Mouse (Mus musculus) layer of hippocampus, postnatal 14 days (tissue): ENCODE data around the gene Slc10a6. TPM values are rescaled to one million over a fixed set of nuclear protein-coding genes. Genes with fewer than 3 reads are reported as not detected.

Experiments
- DNase-seq, 2 experiments: peaks; one replicate each; pipeline ENCODE4 v3.0.0; 2021 to 2022; ENCODE audit warnings: low spot score in 2 of 2, mixed read lengths in 1 of 2
- long read RNA-seq, 2 experiments: library from polyadenylated mRNA; stranded (forward); transcript quantifications; one replicate each; pipeline ENCODE4 v2.0.0; 2021
- total RNA-seq, 2 experiments: library from RNA; stranded (reverse); gene quantifications; 2 replicates each; pipeline ENCODE4 v1.2.3; 2021

Slc10a6 gene
- under 1 TPM in 1 of 2 experiments, not detected in 1; 0.24 TPM for total RNA-seq
- long read RNA-seq, experiment 1, result 0 reads
- long read RNA-seq, experiment 2, partial matches to known transcripts, result 0 of 1 reads
- long read RNA-seq, experiment 2, other reads (novel, unspliced or antisense), result 0 of 1 reads

DNA sequence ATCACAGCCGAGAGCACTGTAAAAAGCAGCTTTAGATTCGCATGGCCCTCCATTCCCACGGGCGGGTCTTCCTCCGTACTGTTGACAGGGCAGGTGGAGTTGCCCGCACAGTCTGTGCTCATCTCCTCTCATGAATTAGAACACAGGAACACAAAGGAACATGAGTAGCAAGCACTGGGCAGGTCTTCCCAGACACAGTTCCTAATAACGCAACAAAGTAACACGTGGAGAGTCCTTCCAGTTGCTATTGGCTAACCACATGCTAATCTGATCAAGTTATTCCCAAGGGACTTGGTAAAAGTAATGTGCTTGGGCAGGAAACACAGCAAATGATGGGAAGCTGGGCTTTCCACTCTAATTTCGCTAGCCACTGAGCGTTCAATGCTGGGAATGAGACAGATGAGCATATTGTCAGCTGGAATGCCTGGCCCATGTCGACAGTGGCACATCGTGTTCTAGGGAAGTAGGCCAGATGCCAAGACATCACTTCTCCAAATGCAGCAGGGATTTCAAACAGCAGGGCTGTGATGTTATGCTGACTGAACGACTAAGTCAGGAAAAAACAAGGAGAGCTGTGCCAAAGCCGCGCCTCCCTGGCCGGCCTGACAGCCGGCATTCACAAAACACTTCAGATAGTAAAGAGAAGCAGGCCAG is at the start of gene Slc10a6:
TSS of gene Slc10a6 (minus strand) at position 293 of the 654 bp plus-strand sequence.
- DNase-seq, result peak; percentile 70 to 87

DNA sequence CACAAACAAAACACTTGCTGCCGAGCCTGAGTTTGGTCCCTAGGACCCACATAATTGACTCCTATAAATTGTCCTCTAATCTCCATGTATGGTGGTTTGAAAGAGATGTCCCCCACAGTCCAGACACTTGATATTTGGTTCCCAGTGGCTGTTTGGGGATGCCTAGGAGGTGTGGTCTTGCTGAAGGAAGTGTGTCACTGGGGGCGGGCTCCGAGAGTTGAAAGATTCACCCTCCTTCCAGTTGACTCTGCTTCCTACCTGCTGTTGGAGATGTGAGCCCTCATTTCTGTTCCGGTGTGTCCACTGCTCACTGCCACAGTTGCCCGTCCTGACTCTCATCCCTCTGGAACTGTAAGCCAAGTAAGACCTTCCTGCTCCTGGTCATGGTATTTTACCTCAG is 49.8 kb upstream of the Slc10a6 start:
- no peak for DNase-seq

GRCm38 (mm10) chr5:103677894-103678293 is 48.7 kb upstream of the Slc10a6 start:
- DNase-seq, result no peak

DNA sequence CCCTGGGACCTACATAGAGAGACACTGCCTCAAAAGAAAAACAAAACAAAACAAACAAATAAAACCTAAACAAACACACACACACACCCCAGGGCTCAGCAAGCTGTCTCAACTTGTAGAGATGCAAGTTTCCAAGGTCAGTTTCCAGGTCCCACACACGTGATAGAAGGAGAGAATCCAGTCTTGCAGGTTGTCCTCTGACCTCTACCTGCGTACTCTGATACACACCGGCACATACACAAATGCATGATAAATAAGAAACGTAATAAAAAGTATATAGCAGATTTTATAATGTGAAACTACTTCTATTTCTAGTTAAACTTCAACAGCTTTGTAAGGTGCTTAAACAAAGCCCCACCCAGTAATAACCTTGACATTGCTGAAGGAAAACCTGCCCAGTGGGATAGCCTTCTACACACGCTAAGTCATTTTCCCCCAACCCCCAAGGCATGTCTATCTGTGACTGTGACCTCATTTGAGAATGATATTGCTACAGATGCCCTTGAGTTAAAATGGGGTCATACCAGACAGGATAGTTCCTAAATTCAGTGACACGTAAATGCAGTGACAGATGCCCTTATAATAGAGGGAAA is 47.2 kb upstream of the Slc10a6 start:
- no peak for DNase-seq

GRCm38 (mm10) chr5:103674482-103674881 is 45.3 kb upstream of the Slc10a6 start:
- DNase-seq, result no peak

GRCm38 (mm10) chr5:103673611-103674010 is 44.4 kb upstream of the Slc10a6 start:
- DNase-seq, result no peak

GRCm38 (mm10) chr5:103671858-103672257 is 42.7 kb upstream of the Slc10a6 start:
- DNase-seq, result no peak

GRCm38 (mm10) chr5:103665876-103666275 is 36.7 kb upstream of the Slc10a6 start:
- no peak for DNase-seq

DNA sequence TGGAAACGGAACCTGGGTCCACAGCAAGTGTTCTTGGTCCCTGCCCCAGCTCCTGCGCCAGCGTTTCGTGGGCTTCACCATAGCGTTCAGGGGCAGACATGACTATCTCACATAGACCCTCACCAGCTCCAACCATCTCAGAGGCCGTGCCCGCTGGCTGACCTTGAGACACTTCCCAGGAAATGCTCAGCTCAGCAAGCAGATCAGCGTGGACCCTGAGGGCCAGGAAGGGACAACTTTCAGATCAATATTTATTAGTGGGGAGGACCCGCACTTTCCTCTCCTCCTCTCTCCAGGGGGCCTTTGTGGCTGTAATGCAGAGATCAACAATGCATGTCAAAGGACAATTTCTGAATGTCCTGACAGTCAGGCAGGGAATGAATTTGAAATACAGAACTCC is 35.7 kb upstream of the Slc10a6 start:
- no peak for DNase-seq

DNA sequence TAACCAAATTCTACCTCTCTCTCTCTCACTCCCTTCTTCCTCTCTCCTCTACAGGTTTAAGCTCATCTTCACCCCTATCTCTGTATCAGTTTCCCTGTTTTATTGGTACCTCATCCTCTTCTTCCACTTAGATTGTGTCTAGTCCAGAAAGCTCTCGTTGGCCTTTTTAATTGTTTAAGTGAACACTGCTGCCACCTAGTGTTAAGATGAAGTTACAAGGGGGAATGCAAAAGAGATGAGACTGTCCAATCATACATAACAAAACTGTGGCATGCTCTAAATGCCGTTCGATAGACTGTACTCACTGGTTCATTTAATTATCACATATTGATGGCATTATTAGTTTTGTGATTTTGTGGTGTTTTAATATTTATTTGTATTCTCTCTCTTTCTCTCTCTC is 30.4 kb upstream of the Slc10a6 start:
- peak in 1 of 2 experiments; percentile 65 for DNase-seq

GRCm38 (mm10) chr5:103658921-103659320 is 29.7 kb upstream of the Slc10a6 start:
- peak; percentile 7 to 10 for DNase-seq

GRCm38 (mm10) chr5:103655346-103656118 is 26.3 kb upstream of the Slc10a6 start, which contains the start of gene 1700016H13Rik:
1700016H13Rik (minus strand) TSS chr5:103656010.
- peak; percentile 35 to 38 for DNase-seq

- no peak for DNase-seq
Observed at GRCm38 (mm10) chr5:103654780-103655179, 25.6 kb upstream of the Slc10a6 start.

DNA sequence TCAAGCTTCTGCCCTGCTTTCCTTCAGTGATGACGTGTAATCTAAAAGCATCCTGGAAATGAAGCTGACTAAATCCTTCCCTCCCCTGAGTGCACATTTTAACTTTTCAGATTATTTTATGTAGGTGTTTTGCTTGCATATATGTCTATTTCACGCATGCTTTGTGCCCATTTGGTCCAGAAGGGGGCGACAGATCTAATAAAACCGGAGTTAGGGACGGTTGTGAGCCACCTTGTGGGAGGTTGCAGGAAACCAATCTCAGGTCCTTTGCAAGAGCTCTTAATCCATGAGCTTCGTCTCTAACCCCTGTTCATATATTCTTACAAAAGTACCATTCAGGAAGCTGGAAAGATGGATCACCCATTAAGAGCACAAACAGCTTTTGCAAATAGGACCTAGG is 25.0 kb upstream of the Slc10a6 start:
- DNase-seq, result peak in 1 of 2 experiments; percentile 15

- DNase-seq, result no peak
Observed at GRCm38 (mm10) chr5:103647320-103647719, 18.1 kb upstream of the Slc10a6 start.

- DNase-seq, result no peak
Observed at GRCm38 (mm10) chr5:103644167-103644566, 15.0 kb upstream of the Slc10a6 start.

DNA sequence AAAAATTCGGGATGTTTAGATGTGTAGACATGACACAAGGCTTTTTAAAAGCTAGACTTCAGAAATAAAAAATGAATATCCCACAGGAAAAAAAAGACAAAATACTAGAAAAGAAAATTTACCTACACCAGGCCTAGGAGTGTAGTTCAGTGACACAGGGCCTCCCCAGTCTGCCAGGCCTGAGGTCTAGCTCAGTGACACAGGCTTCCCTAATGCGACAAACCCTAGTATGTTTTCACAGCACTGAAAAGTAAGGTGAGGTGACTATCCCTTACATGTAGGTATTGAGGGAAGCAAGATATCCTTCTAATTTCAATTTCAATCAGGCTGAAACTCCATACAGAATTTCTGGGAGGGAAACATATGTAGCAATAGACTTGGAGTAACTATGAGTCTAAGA is 8.0 kb upstream of the Slc10a6 start:
- no peak for DNase-seq

DNA sequence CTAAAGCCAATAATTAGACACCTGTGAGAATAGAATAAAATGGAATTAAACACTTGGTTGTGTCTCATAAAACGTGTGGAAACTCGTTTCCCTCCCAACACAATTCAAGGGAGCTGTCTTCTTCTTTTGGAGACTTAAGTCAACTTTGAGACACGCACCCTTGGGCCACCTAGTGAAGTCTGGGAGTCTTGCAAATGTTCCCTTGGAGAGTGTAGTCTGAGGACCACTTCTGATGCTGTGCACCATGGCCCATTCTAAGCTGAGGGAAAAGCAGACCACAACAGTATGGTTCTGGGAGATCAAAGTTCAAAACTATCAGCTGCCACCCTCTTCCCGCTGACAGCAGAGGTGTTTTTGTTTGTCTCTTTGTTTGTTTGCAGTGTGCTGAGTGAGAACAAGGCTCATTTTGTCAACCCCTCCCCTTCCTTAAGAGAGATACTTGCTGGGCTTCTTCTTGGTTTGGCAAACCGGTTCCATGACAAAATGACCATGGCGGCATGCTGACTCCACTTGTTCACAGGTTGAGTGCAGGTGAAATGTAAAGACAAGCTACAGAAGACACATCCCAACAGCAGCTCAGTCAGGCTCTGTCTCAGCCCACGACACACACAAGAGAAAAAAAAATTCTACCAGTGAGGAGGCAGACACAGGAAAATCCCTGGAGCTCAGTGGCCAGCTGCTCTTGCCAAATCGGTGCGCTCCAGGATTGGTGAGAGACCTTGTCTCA is 814 bp upstream of the Slc10a6 start:
- DNase-seq, result peak in 1 of 2 experiments; percentile 2

- DNase-seq, result no peak
Observed at GRCm38 (mm10) chr5:103628499-103628898, 704 bp downstream of the Slc10a6 start.

- DNase-seq, result no peak
Observed at GRCm38 (mm10) chr5:103624831-103625230, 4.4 kb downstream of the Slc10a6 start.

DNA sequence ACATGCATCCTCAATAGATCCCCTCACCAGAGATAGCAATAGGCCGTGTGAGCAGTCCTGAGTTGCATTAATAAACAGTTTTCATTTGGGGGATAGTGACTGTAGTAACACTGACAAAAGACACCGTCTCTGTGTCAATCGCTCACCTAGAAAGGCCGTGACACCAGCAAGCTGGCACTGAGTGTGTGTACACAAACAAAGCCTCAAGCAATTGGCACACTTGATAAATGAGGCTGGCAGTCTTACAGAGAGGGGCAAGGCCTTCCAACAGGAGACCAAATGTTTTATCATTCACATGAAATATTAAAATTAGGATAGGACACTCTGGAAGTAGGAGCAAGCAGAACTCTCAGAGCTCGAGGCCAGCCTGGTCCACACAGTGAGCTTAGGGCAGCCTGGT is 6.9 kb downstream of the Slc10a6 start:
- DNase-seq, result no peak
